Mouse (Mus musculus): Measurements from ENCODE around the gene Tex19.1. TPM values are rescaled to one million over a fixed set of nuclear protein-coding genes. Genes with fewer than 3 reads are reported as not detected.
A peak's percentile ranks its signal among the peaks of the same experiment; 100 is the strongest.

Gene Tex19.1
- total and polyA plus RNA-seq, 2 experiments from 2014 or later = not detected

DNA sequence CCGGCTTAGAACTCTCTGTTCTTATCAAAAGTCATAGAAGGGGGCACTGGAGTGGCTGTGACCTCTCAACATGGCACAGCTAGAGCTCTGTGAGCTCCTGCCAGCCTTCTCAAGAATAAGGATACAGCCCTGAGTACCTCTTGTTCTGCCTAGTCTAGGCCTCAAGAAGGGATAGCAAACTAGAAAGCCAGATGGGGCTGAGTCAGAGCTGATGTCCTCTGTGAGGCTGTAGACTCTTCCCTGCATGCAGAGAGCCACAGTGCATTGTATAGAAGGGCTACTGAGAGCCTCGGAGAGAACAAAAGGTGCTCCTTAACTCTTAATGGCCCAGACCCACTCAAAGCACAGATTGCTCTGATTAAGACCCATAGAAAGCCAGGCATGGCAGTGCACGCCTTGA, 28.3 kb downstream of the Tex19.1 start:
- no peak for TF ChIP-seq CTCF (IDR thresholded peaks at IDR 0.05)
- Histone ChIP-seq H3K4me2 (ENCODE audit: low read depth, low read length, poor library complexity, severe bottlenecking) (no peak overlapping the region), H3K9ac (replicated peaks; ENCODE audit: low read length, poor library complexity, severe bottlenecking) (no peak overlapping the region), H3K27ac (ENCODE audit: low read depth, low read length) (no peak overlapping the region), H3K9me3 (ENCODE audit: low read length) (no peaks in the 10 kb centered on the region), H3K4me3 (ENCODE audit: low read depth, low read length) (no peak overlapping the region), H3K27me3 (ENCODE audit: insufficient read depth, low read length) (no peaks in the 10 kb centered on the region), H3K4me1 (ENCODE audit: insufficient read depth, low read length) (0 out of 2 replicates have a peak, but pooled peaks cover 5% of the 10 kb centered on the region), H3K36me3 (ENCODE audit: insufficient read depth, low read length) (no peaks in the 10 kb centered on the region; the same call in 1 of the 2 replicates)
- whole genome bisulfite sequencing = 46% methylated on average over 3 of the region's 3 CpGs
- no peak for ATAC-seq (ENCODE audit: low FRiP score)
- no peak for DNase-seq (ENCODE audit: low spot score)

DNA sequence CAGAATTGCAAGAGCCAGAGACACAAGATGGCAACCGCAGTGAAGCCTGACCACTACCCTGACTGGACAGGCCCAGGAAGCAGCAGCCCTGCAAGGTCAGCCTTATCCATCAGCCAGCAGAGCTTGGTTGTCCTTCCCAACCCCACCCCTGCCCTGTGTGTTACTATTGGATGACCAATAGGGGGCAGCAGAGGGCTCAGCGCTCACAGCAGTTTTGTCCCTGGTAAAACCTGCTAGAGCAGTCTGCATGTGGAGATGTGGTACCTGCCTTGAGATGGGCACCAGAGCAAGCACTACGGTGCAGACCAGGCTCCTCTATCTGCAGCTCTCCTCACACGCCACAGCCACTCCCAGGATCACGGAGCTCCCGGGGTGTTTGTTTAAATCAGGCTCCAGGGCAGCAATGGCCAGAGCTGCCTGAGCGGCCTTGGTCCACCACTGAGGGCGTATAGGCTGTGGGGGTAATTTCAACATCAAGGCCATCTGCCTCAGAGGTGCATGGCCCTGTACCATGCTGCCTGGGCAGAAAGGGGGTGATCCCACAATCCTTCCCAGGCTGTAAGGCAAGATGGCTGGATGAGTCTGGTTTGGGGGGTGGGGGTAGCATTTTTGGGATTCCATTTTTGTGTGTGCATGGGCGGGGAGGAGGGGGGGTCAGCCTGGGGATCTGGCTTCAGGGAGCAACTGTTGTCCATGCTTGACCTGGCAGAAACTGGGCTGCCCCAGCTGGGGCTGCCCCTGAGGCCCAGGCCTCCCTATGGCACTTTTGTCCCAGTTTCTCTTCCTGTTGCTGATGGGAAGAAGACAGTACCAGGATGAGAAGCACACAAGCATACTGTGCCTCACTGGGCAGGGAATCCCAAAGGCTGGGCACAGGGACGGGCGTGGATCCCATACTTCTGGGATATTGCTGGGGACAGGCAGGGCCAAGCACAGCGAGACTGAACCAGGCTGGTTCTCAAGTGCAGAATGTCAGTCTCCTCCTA, 30.6 kb downstream of the Tex19.1 start:
- ATAC-seq (ENCODE audit: low FRiP score) (no peak), DNase-seq (ENCODE audit: low spot score) (peak; percentile 66)
- WGBS = 56% methylated on average over 12 of the region's 12 CpGs
- Histone ChIP-seq H3K4me3 (ENCODE audit: low read depth, low read length) (no peak overlapping the region), H3K27ac (ENCODE audit: low read depth, low read length) (0 out of 2 replicates have a peak overlapping the region, but pooled peaks have one; percentile 32), H3K27me3 (ENCODE audit: insufficient read depth, low read length) (no peaks in the 10 kb centered on the region), H3K9ac (replicated peaks; ENCODE audit: low read length, poor library complexity, severe bottlenecking) (no peak overlapping the region), H3K36me3 (ENCODE audit: insufficient read depth, low read length) (peaks cover 9% of the 10 kb centered on the region), H3K9me3 (ENCODE audit: low read length) (no peaks in the 10 kb centered on the region), H3K4me1 (ENCODE audit: insufficient read depth, low read length) (0 out of 2 replicates have a peak, but pooled peaks cover 5% of the 10 kb centered on the region), H3K4me2 (ENCODE audit: low read depth, low read length, poor library complexity, severe bottlenecking) (no peak overlapping the region)
- TF ChIP-seq CTCF (IDR thresholded peaks at IDR 0.05) = peak; percentile 80

DNA sequence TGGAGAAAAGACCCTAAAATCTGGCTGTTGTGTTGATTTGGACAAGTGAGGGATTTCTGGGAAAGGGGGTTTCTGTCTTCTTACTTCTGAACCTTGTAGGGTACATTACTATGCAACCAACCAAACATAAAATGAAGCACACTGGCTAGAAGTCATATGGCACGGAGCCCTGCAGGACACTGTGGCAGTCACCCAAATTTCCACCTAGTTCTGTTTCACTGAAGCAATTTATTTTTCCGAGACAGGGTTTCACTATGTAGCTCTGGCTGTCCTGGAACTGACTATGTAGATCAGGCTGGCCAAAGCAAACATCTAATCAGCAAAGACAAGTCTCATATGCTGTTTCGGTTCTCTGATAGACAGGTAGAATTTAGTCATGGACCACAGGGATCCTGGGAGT, 43.7 kb downstream of the Tex19.1 start:
- H3K36me3 ChIP-seq (ENCODE audit: insufficient read depth, low read length) = peaks cover 19% of the 10 kb centered on the region
- H3K9me3 ChIP-seq (ENCODE audit: low read length) = no peaks in the 10 kb centered on the region
- no peak overlapping the region for H3K9ac ChIP-seq (replicated peaks; ENCODE audit: low read length, poor library complexity, severe bottlenecking)
- no peaks in the 10 kb centered on the region for H3K4me1 ChIP-seq (ENCODE audit: insufficient read depth, low read length)
- no peaks in the 10 kb centered on the region for H3K27me3 ChIP-seq (ENCODE audit: insufficient read depth, low read length)
- no peak for TF ChIP-seq CTCF (IDR thresholded peaks at IDR 0.05)
- H3K4me2 ChIP-seq (ENCODE audit: low read depth, low read length, poor library complexity, severe bottlenecking) = no peak overlapping the region
- no peak overlapping the region for H3K27ac ChIP-seq (ENCODE audit: low read depth, low read length)
- DNase-seq (ENCODE audit: low spot score) (no peak), ATAC-seq (ENCODE audit: low FRiP score) (no peak)
- 81% methylated on average over 3 of the region's 3 CpGs for WGBS
- no peak overlapping the region for H3K4me3 ChIP-seq (ENCODE audit: low read depth, low read length)

DNA sequence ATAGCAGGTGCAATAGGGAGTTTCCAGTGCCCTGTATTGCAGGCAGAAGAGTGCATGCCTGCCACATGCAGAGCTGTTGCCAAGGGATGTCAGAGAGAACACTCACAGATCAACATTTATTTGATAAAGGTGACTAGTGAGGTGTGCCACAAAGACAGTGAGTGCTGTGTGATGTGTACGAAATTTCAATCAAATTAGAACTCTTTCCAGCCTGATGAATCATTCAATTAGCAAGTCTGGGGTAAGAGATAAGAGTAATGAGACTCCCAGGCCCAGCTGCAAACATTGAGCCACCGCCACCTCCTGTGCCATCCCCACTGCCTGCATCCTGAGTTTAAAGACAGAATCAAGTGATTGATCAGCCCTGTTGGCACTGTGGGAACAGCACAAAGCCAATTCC, 46.8 kb downstream of the Tex19.1 start:
- TF ChIP-seq CTCF (IDR thresholded peaks at IDR 0.05) = no peak
- Histone ChIP-seq H3K4me1 (ENCODE audit: insufficient read depth, low read length) (no peaks in the 10 kb centered on the region), H3K27ac (ENCODE audit: low read depth, low read length) (no peak overlapping the region), H3K36me3 (ENCODE audit: insufficient read depth, low read length) (peaks cover 19% of the 10 kb centered on the region), H3K9me3 (ENCODE audit: low read length) (no peaks in the 10 kb centered on the region), H3K4me3 (ENCODE audit: low read depth, low read length) (no peak overlapping the region), H3K27me3 (ENCODE audit: insufficient read depth, low read length) (no peaks in the 10 kb centered on the region), H3K4me2 (ENCODE audit: low read depth, low read length, poor library complexity, severe bottlenecking) (no peak overlapping the region), H3K9ac (replicated peaks; ENCODE audit: low read length, poor library complexity, severe bottlenecking) (no peak overlapping the region)
- WGBS = 76% methylated on average over 2 of the region's 2 CpGs
- ATAC-seq (ENCODE audit: low FRiP score) (no peak), DNase-seq (ENCODE audit: low spot score) (no peak)

DNA sequence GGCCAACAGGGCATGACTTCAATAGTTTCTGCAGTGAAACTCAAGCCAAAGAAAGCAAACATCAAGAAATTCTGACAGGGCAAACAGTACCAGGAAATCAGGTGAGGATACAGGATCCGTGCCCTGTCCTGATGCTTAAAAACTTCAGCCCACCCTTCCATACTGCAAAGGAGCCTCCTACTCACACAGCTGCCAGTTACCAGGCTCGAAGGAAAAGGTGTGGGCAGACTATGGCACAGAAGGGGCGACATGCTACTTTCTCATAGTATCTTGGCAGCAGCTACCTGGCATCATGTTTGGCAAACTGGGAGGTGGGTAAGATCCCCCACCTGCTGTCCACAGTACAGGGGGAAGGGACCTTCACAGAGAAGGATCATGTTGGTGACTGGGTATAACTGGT, 47.5 kb downstream of the Tex19.1 start:
- no peaks in the 10 kb centered on the region for H3K4me1 ChIP-seq (ENCODE audit: insufficient read depth, low read length)
- no peak overlapping the region for H3K9ac ChIP-seq (replicated peaks; ENCODE audit: low read length, poor library complexity, severe bottlenecking)
- TF ChIP-seq CTCF (IDR thresholded peaks at IDR 0.05) = no peak
- H3K9me3 ChIP-seq (ENCODE audit: low read length) = no peaks in the 10 kb centered on the region
- WGBS = 91% methylated on average over 3 of the region's 3 CpGs
- H3K27ac ChIP-seq (ENCODE audit: low read depth, low read length) = no peak overlapping the region
- no peak for ATAC-seq (ENCODE audit: low FRiP score)
- H3K36me3 ChIP-seq (ENCODE audit: insufficient read depth, low read length) = peaks cover 19% of the 10 kb centered on the region
- H3K4me2 ChIP-seq (ENCODE audit: low read depth, low read length, poor library complexity, severe bottlenecking) = no peak overlapping the region
- no peak for DNase-seq (ENCODE audit: low spot score)
- no peak overlapping the region for H3K4me3 ChIP-seq (ENCODE audit: low read depth, low read length)
- no peaks in the 10 kb centered on the region for H3K27me3 ChIP-seq (ENCODE audit: insufficient read depth, low read length)

Other genes with a start within 250 kb of the Tex19.1 start
- gene Ccdc57, start 213.3 kb upstream of the Tex19.1 start, total RNA-seq (2014; rRNA removed) = 6.2 and 7.2 TPM in 2 replicates
- gene Ccdc57, start 213.3 kb upstream of the Tex19.1 start, polyA plus RNA-seq (2015; fragmentation: Nextera tagmentation; extraction: Ambion mirVana) = 6.8 and 7.8 TPM in 2 replicates
- gene Slc16a3, start 197.7 kb upstream of the Tex19.1 start, total RNA-seq (2014; rRNA removed) = 14.6 and 20.2 TPM in 2 replicates
- gene Slc16a3, start 197.7 kb upstream of the Tex19.1 start, polyA plus RNA-seq (2015; fragmentation: Nextera tagmentation; extraction: Ambion mirVana) = 3.2 and 4.1 TPM in 2 replicates
- 116 and 122 TPM in 2 replicates for gene Csnk1d, start 154.8 kb upstream of the Tex19.1 start, total RNA-seq (2014; rRNA removed)
- 115 TPM in 2 replicates for gene Csnk1d, start 154.8 kb upstream of the Tex19.1 start, polyA plus RNA-seq (2015; fragmentation: Nextera tagmentation; extraction: Ambion mirVana)
- not detected in 2 replicates for gene Cd7, start 106.7 kb upstream of the Tex19.1 start, total RNA-seq (2014; rRNA removed)
- gene Cd7, start 106.7 kb upstream of the Tex19.1 start, polyA plus RNA-seq (2015; fragmentation: Nextera tagmentation; extraction: Ambion mirVana) = not detected in 2 replicates
- not detected in 2 replicates for gene Sectm1b, start 82.6 kb upstream of the Tex19.1 start, total RNA-seq (2014; rRNA removed)
- gene Sectm1b, start 82.6 kb upstream of the Tex19.1 start, polyA plus RNA-seq (2015; fragmentation: Nextera tagmentation; extraction: Ambion mirVana) = not detected in 2 replicates
- gene Sectm1a, start 64.9 kb upstream of the Tex19.1 start, total RNA-seq (2014; rRNA removed) = not detected in 2 replicates
- gene Sectm1a, start 64.9 kb upstream of the Tex19.1 start, polyA plus RNA-seq (2015; fragmentation: Nextera tagmentation; extraction: Ambion mirVana) = not detected in 2 replicates
- not detected in 2 replicates for gene Tex19.2, start 27.5 kb upstream of the Tex19.1 start, total RNA-seq (2014; rRNA removed)
- gene Tex19.2, start 27.5 kb upstream of the Tex19.1 start, polyA plus RNA-seq (2015; fragmentation: Nextera tagmentation; extraction: Ambion mirVana) = not detected in 2 replicates
- 0.33 and 0.66 TPM in 2 replicates for gene Uts2r, start 14.1 kb downstream of the Tex19.1 start, total RNA-seq (2014; rRNA removed)
- gene Uts2r, start 14.1 kb downstream of the Tex19.1 start, polyA plus RNA-seq (2015; fragmentation: Nextera tagmentation; extraction: Ambion mirVana) = 1.1 and 1.5 TPM in 2 replicates
- gene Hexdc, start 58.3 kb downstream of the Tex19.1 start, total RNA-seq (2014; rRNA removed) = 85.2 and 87.4 TPM in 2 replicates
- gene Hexdc, start 58.3 kb downstream of the Tex19.1 start, polyA plus RNA-seq (2015; fragmentation: Nextera tagmentation; extraction: Ambion mirVana) = 37.4 and 38.1 TPM in 2 replicates
- gene Ogfod3, start 58.6 kb downstream of the Tex19.1 start, total RNA-seq (2014; rRNA removed) = 8.9 and 12.0 TPM in 2 replicates
- gene Ogfod3, start 58.6 kb downstream of the Tex19.1 start, polyA plus RNA-seq (2015; fragmentation: Nextera tagmentation; extraction: Ambion mirVana) = 25.2 and 32.5 TPM in 2 replicates
- 26.5 and 29.1 TPM in 2 replicates for gene Cybc1, start 83.2 kb downstream of the Tex19.1 start, total RNA-seq (2014; rRNA removed)
- 18.7 and 20.9 TPM in 2 replicates for gene Cybc1, start 83.2 kb downstream of the Tex19.1 start, polyA plus RNA-seq (2015; fragmentation: Nextera tagmentation; extraction: Ambion mirVana)
- gene Narf, start 91.1 kb downstream of the Tex19.1 start, total RNA-seq (2014; rRNA removed) = 112 and 129 TPM in 2 replicates
- 37.4 and 38.0 TPM in 2 replicates for gene Narf, start 91.1 kb downstream of the Tex19.1 start, polyA plus RNA-seq (2015; fragmentation: Nextera tagmentation; extraction: Ambion mirVana)
- gene Foxk2, start 113.8 kb downstream of the Tex19.1 start, total RNA-seq (2014; rRNA removed) = 92.5 and 92.9 TPM in 2 replicates
- 13.2 and 13.7 TPM in 2 replicates for gene Foxk2, start 113.8 kb downstream of the Tex19.1 start, polyA plus RNA-seq (2015; fragmentation: Nextera tagmentation; extraction: Ambion mirVana)
- 71.9 and 72.5 TPM in 2 replicates for gene Wdr45b, start 208.3 kb downstream of the Tex19.1 start, total RNA-seq (2014; rRNA removed)
- 87.1 and 89.2 TPM in 2 replicates for gene Wdr45b, start 208.3 kb downstream of the Tex19.1 start, polyA plus RNA-seq (2015; fragmentation: Nextera tagmentation; extraction: Ambion mirVana)
- gene Rab40b, start 242.1 kb downstream of the Tex19.1 start, total RNA-seq (2014; rRNA removed) = 15.0 and 18.3 TPM in 2 replicates
- gene Rab40b, start 242.1 kb downstream of the Tex19.1 start, polyA plus RNA-seq (2015; fragmentation: Nextera tagmentation; extraction: Ambion mirVana) = 14.8 and 15.7 TPM in 2 replicates

Data from midbrain, postnatal 0 days (tissue).